Mouse (Mus musculus) forelimb bud, embryonic 11.5 days (tissue): ENCODE measurements at regions not wholly inside any gene's neighbourhood (a gene's known extent, or its start where the extent isn't known, plus 50 kb on each side); places are given as distances from the start of the nearest gene placed in this dataset.

Source experiments
- DNase-seq: peaks from one replicate; pipeline ENCODE4 v3.0.0-alpha.2; 2012; ENCODE audit warnings: low read depth, low spot score

DNA sequence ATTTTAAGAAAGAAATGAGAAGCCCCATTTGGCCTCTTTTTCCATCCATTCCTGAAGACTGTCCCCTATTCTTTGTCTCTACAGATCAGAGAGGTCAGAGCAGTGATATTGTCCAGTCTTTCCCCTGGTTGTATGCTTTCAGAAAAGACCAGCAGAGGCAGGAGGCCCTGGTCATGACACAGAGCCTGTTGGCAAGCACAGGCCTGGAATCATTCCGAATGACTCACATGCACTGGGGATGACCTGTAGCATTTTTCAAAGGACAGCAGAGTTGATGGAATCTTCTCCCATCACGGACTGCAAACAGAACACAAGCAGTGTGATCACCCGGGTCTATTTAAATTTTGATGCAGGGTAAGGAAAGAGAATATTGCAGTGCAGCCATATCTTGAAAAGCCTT lies 50.2 kb upstream of the Nxt1 start:
- no peak for DNase-seq

DNA sequence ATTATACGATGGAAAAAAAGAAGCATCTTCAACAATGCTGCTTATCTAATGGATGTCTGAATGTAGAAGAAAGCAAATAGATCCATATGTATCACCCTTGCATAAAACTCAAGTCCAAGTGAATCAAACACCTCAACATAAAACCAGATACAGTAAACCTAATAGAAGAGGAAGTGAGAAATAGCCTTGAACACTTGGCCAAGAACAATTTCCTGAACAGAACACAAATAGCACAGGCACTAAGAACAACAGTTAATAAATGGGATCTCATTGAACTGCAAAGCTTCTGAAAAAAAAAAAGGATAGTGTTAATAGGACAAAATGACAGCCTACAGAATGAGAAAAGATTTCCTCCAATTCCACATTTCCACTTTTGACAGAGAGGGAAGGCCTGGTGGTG lies 60.5 kb upstream of the Nxt1 start:
- DNase-seq: no peak

DNA sequence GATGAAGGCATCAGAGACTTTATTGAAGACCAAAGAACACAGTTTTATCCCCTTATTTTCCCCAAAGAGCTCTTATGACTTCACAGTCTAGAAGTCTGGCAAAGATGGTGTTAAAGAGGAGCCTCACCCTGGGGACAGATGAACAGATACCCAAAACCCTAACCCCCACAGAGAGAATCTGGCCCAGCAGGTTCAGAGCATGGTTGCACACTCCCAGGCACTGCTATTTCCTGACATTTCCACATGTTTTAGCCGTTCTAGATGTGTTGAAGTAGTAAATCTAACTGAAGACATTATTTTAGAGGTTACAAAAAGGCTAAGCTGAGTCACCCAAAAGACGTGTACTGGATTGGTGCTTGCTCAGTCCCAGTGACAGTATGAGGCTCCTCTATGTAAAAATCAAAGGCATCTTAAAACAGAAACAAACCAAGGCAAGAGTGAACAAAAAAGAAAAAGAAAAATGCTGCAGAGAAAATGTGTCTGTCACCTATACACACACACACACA lies 66.9 kb upstream of the Nxt1 start:
- no peak for DNase-seq

DNA sequence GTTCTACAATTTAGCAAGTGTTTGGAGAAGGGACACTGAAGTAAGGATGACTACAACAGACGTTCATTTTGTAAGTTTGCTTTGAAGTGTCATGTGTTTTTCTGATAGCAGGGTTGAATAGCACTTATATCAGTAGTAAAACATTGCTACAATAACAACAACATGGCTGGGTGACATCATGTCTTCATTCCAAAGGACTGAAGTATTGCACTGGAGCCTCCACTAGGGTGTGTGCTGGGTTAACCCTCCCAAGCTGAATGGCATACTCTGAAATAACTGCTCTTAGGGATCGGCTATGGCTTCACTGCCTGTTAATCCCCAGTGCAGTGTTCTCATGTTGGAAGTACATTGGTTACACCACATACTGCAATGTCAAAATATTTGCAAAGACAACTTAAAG lies 68.5 kb upstream of the Nxt1 start:
- no peak for DNase-seq

DNA sequence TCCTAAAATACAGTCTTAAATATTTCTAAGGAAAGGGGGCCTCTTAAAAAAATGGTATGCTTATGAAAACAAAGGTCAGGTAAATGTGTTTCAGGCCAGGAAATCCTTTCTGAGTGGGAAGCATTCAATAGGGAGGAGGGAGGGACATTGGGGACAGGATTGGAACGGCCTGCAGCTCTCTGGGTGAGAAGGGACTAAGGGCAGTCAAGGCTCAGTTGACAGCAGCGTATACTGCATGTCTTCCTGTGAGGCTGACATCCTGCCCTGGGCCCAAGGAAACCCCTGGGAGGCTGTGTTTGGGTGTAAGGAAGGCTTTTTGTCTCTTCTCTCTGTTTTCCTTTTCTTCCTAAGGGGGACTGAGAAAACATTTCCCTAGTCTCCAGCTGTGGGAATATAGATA lies 69.1 kb upstream of the Nxt1 start:
- DNase-seq: no peak

DNA sequence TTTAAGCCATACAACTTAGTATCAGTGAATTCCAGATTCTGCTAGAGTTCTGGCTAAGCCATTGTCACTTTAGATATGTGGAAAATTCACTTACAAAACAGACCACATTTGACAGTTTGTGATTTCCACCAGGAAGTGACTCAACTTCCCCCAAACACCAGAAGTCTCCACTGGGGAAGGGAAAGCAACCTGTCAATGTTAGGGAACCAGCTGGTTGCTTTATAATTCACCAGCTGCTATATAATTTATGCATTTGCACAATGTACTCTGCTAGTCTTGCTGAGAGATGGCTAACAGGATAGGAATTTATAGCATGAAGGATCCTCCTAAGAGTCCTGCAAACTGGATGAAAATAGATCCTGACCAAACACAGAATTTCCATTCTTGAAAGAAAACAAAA lies 72.9 kb upstream of the Nxt1 start:
- DNase-seq: no peak

DNA sequence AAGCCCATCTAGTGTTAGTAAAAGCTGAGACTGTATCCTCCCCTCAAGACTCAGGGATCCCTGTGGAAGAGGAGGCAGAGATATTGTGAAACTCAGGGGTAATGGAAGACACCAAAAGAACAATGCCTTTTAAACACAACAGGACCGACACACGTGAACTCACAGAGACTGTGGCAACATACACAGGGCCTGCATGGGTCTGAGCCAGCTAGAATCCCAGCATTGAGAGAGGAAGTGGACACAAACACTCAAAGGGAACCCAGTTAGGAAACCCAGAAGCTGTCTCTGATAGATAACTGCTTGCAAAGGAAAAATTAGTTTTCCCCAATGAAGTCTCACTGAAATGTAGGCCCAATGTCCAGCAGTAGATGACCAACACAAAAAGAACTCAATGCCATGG lies 75.4 kb upstream of the Nxt1 start:
- DNase-seq: no peak

DNA sequence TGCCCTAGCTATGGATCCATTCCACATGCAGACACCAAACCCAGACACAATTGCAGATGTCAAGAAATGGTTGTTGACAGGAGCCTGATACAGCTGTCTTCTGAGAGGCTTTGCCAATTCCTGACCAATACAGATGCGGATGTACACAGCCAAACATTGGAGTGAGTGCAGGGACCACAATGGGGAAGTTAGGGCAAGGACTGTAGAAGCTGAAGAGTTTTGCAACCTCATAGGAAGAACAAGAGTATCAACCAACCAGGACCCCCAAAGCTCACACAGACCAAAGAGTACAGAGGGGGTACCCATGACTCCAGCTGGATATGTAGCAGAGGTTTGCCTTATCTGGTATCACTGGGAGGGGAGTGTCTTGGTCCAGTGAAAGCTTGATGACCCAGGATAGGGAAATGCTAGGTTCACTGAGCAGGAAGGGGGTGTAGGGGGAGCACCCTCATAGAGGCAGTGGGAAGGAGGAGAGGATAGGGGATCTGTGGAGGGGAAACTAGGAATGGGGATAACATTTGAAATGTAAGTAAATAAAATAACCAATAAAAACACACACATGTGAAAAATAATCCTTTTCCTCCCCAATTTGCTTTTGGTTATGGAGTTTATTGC lies 86.6 kb upstream of the Nxt1 start:
- no peak for DNase-seq

DNA sequence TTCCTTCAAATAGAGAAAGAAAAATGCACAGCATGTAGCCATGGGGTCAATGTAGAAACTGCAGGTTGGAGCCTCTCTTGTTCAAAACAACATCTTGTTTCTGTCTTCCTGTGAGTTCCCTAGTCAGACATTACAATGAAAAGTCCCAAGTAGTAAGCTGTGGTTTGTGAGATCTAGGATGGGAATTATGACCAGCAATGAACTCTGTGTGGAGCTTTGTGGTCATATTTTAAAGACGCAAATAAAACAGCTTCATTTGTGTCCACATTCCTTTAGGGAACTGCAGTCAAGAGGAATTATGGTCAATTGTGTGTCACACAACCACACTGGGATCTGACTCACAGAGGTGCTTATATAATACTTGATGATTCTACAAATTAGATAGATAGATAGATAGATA lies 90.2 kb upstream of the Nxt1 start:
- no peak for DNase-seq

DNA sequence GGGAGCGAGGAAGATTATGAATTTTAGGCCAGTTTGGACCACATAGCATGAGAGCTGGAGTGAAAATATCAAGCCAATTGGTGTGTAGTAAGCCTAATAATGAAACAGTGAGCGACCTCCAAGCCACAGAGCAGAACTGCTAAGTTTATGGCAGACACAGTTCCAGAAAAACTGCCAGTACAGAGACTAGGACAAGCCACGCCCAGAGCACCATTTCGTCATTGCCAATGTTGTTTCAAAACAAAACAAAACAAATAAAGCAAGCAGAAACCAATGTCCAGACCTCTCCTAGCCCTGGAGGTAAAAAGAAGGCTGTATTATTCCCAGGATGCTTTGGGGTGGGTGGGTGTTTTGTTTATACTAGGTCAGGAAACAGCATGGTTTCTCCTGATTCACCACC lies 90.7 kb upstream of the Nxt1 start:
- no peak for DNase-seq

DNA sequence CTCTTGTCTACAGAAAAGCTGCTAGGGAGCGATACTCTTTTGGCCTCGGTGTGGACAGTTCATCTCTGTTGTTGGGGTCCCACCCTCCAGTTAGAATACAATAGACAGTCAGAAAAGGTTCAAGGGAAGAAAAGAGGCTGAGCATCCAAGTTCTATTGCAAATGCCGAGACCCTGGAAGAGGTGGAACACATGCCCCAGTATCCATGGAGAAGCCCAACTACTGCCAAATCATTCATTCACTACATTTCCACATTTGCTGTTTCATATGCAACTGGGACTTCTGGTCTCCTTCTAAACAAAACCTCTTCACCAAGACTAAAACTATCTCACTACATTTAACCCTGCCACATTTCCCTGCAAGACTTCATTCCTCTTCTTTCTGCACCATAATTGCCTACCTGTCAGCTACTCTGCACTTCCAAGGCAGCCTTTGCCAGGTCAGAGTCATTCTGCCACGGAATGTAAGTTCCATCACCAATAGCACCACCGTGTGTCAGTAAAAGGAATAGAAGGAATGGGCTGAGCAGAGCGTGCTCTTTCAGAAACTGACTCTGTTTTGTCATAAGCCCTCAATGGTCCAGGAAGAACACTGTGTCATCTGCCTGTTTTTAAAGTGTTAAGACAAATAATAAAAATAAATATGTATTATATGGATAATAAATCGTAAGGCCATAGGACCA lies 92.0 kb upstream of the Nxt1 start:
- peak; percentile 40 for DNase-seq

DNA sequence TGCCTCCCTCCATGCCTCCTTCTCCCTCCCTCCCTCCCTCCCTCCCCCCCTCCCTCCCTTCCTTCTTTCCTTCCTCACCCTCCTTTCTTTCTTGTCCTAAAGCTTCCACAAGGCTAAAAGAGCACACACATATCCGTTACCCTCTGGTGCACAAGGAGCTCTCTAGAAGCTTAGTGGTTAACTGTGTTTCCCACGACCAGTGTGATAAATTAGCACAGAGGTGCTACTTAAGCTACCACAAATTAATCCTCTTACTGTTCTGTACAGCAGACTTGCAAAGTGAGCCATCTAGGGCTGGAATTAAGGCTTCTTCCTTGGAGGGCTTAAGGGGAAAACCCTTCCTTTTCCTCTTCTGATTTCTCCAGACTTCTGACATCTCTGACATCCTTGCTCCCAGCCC lies 92.8 kb upstream of the Nxt1 start:
- DNase-seq: no peak

DNA sequence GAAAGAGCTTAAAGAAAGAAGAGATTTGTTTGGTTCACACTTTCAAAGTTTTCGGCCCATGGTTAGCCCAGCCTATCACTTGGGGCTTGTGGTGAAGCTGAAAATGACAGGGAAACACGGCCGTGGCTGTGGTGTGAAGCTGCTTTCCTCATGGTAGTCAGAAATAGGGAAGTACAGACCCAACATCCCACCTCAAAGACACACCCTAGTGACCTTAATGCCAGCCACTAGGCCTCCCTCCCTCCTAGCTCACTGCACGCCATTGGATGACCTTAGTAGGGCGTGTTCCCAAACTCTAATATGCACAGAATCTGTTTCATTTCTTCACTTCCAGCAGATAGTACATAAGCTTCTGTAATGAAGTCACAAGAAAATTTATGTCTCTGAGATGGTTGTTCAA lies 93.4 kb upstream of the Nxt1 start:
- no peak for DNase-seq

DNA sequence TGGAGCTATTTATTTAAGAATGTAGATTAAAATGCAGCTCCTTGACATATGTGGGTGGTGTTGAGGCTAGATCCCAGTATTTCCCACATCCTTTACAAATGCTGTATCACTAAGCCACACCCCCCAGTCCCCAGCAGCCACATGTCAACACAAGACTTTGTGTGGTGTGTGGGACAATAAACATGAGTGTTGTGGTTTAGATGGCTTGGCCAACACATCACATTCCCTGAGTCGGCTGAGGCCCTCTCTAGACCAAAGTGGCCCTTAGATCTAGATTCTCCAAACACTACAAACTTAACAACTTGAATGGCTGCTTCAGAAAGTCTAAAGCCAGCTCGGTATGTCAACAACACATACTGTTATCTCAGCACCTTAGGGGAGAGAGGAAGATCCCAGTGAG lies 94.2 kb upstream of the Nxt1 start:
- no peak for DNase-seq

DNA sequence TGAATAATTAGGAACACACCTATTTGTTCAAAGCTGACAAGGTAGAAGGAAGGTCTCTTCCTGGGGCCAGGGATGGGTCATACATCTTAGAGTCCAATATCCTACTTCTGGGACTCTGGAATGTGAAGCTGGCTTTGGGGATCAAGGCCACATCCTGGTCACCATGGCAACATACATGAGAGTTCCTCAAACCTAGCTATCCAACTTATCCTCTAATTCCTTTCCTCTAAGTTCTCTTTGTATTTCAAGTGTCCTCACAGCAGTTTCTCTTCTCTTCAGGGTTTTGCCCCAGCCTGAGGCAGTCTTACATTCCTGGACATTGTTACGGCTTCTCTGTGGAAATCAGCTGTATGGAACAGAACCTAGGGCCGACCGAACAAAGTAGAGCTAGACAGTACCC lies 97.0 kb upstream of the Nxt1 start:
- no peak for DNase-seq

DNA sequence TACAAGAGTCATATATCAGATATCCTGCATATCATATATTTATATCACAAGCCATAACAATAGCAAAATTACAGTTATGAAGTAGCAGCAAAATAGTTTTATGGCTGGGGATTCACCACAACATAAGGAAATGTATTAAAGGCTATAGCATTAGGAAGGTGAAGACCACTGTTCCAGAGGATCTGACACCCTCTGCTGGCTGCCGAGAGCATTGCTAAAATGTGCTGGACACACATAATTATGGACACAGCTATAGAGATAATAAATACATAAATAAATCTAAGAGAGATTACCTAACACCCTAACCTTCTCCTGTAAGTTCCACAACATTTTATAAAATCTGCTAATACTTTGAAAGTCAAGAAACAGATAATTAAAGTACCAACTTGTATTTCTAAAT lies 100.2 kb upstream of the Nxt1 start:
- peak; percentile 37 for DNase-seq

DNA sequence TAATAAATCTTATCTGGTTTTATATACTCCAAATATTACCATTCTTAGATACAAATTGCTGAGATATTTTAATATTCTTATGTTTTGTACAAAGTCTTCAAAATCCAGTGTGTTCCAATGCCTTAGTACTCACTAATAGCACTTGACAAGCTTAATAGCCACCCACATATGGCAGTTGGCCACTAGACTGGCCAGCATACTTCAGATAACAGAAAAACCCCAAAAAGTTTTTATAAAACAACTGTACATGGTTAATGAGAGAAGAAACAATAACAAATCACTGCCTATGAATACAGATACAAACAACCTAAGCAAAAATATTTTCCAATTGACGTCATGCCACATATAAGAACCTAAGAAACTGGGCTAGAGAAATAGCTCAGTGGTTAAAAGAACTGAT lies 100.8 kb upstream of the Nxt1 start:
- DNase-seq: no peak

DNA sequence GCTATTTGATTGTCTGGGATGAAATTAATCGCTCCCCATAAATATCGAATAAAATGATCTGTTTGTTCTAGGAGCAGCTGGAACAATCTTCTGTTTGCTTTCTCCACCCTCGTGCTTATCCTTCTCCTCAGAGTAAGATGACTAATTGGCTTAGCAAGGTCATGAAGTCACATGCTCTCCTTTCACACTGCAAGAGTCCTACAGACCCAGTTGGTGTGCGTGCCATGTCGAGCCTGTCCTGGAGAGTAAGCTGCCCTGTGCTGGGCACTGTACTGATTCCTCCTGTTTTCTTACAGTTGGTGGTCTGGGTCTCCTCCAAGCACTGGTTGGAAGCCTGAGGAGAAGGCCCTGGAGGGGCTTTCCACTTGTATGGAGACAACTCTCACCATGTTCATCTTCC lies 101.4 kb upstream of the Nxt1 start:
- no peak for DNase-seq

DNA sequence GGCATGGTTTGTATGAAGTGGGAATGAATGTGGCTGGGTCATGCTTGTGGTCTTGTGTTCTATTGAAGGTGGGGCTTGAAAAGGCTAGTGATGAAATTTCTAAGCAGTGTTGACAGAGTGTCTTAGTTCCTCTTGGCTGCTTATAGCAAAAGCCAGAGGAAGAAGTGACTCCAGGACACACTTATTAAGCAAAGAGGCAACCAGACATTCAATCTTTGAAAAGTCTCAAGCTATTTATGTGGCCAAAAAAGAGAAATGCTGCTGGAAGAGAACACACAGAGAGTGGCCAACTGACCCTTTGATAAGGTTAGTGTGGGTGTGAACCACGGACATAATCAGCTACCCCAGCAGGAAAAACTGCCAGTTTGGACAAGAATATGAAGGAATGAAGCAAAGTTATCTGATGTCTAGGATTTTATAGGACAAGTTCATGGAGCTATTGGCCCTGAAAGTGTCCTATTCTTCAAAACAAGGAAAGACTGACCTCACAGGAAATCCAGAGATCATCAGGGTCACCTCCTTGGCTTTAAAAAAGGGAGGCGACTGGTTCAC lies 104.4 kb upstream of the Nxt1 start:
- DNase-seq: no peak

DNA sequence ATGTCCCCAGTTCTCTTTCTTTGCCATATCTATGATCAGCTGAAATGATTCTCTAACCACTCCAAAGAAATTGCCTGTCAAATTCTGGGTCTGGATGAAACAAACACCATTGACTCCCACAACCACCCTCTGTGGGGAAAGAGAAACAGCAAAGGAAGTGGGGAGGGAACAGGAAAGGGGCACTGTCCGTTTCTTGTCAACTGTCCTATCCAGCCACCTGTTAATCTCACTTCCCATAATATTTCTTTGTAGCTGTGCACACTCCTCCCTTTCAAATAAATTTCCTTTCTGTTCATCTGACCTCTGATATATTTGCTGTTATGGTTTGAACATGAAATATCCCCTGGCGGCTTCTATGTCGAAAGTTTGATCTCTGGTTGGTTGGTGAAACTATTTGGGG lies 109.0 kb upstream of the Nxt1 start:
- no peak for DNase-seq

DNA sequence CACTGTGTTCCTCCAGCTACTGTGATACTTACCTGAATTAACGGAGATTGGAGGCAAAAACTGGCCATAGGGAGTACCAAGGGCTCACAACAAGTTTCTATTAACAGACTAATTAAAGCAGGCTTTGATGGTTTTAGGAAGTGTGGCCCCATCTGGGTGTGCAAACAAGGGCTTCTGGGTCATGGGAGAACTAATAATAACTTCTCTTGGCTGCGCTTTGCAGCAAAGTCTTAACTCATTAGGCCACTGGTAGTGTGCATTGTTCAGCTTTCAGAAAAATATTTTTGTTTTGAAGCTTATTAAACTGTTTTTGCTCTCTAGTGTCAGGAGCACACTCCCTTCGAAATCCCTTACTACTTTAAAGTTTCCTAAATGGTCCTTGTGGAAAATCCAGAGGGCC lies 110.4 kb upstream of the Nxt1 start:
- DNase-seq: no peak

DNA sequence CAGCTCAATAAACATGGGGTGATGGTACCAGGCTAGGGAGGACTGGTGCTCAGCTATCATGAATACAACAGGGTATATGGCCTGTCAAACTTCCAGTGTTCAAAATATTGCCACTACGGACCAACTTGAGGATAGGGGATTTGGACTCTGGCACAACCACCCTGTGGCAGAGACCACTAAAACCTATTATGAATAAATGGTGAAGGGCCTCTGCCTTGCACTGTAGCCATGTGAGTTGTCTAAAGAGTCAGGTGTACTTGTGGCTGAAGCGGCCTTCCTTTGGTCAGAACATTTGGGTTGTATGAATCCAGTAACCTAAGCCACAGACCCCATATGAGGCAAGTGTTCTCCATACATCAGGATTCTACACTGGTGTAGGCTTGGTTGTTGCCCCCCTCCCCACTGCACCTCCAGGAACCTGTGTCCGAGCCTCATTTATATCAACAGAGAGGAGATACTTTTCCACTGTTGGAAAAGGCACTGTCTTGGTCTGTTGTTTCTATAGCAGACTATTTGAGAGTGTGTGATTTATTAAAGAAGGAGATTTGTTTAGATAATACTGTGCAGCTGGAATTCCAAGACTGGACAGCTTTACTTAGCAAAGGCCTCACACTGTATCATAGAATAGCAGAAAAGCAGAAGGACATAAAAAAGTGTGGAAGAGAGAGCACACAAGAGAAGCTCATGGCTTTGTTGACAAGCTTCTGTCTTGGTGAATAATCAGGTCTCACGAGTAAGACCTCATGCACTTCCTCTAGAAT lies 112.2 kb upstream of the Nxt1 start:
- no peak for DNase-seq

DNA sequence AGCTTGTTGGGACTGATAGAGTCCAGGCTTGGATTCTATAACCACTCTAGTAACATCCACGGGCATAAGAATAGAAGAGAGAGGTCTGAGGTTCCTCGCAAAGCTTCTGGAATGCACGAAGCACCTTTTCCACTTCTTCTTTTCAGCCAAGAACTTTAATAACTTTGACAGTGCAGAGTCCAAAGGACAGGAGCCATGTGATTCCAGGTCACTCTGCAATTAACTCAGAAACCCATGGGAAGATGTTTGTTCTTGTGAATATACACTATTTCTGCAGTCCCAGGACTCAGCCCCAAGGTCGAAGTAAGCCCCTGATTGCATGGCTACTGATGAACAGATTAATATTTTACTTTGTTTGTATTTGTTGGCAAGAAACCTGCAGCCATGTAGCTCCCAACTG lies 113.0 kb upstream of the Nxt1 start:
- DNase-seq: no peak
